Mouse (Mus musculus): Measurements from ENCODE around the gene Slc28a3.

DNA sequence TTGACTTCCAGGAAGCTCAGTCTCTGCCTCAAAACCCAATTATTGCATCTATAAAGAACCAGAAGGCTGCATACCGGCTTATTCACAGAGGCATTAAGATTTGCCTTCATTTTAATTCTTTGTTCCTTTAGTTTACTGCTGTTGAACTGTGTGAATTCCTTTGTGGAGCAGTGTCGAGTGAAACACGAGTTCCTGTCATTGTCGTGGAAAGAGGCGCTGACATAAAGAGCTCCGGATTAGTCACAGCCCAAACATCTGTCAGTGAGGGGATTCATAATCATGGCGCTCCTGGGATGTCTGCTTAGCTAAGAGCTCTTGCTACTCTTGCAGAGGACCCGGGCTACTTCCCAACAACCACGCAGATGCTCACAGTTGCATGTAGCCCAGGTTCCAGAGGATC is 47.3 kb upstream of the Slc28a3 start:
- TF ChIP-seq CTCF (IDR thresholded peaks at IDR 0.05; ENCODE audit: low read depth), result no peak
- TF ChIP-seq EP300 (IDR thresholded peaks at IDR 0.05; ENCODE audit: low read depth), result no peak
